Mouse (Mus musculus): ENCODE data around the gene Serinc4. TPM values are rescaled to one million over a fixed set of nuclear protein-coding genes. Genes with fewer than 3 reads are reported as not detected.

The Serinc4 gene
- polyA plus RNA-seq, 1 experiment from 2014 or later, result 1.3 TPM

DNA sequence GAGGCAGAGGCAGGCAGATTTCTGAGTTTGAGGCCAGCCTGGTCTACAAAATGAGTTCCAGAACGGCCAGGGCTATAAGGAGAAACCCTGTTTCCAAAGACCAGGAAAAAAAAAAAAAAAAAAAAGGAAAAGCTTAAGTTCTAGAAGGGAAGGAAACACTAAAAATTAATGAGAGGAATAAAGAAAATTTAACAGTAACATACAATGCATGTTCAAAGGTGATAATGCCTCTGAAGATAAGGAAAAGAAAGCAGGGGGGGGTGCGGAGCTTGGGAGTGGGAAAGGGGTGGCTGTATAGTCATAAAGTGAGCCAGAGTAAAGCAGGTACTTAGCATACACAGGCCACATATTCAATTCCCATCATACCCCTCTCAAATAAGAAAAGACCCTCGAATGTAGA is 11.5 kb downstream of the Serinc4 start:
- peaks cover 11% of the 10 kb centered on the region; the same call in 1 of the 2 replicates for H3K27me3 ChIP-seq
- ATAC-seq (replicated peaks), result no peak
- 83% methylated on average over 3 of the region's 3 CpGs for WGBS
- H3K36me3 ChIP-seq, result 0 out of 2 replicates have a peak, but pooled peaks cover under 1% of the 10 kb centered on the region
- H3K27ac ChIP-seq (replicated peaks), result no peak overlapping the region
- H3K9ac ChIP-seq (replicated peaks), result no peak overlapping the region
- H3K9me3 ChIP-seq, result no peaks in the 10 kb centered on the region
- no peak overlapping the region for H3K4me2 ChIP-seq (replicated peaks)
- H3K4me1 ChIP-seq, result peaks cover 24% of the 10 kb centered on the region
- no peak overlapping the region for H3K4me3 ChIP-seq

DNA sequence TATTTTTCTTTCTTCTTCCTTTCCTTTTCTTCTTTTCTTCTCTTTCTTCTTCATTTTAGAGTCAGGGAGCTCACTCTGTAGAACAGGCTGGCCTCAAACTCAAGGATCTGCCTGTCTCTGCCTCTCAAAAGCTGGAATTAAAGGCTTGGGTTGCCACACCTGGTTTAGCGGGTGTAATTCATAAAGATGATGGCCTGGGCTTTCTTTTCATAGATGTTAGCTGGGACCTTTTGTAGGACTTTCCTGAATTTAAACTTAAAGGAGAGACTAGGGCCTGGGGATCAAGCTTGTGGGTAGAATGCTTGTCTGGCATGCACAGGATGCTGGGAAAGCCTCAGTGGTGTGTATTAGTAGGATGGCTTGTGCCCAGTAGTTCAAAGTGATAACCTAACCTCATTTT is 12.4 kb downstream of the Serinc4 start, which contains the start of gene Ell3:
Gene Ell3 (minus strand): TSS at position 101 of the 400 bp plus-strand sequence.
- H3K27ac ChIP-seq (replicated peaks), result no peak within 1 kb of the TSS
- WGBS, result 86% methylated on average over 1 of the region's 1 CpGs
- ATAC-seq (replicated peaks), result no peak
- peaks cover 11% of the 10 kb centered on the region; the same call in 1 of the 2 replicates for H3K27me3 ChIP-seq
- H3K4me3 ChIP-seq, result peak within 1 kb of the TSS; percentile 30
- H3K4me2 ChIP-seq (replicated peaks), result peak within 1 kb of the TSS; percentile 50; the same call in 1 of the 2 replicates
- peaks cover 22% of the 10 kb centered on the region for H3K4me1 ChIP-seq
- no peak within 1 kb of the TSS for H3K9ac ChIP-seq (replicated peaks)
- H3K36me3 ChIP-seq, result peaks cover 10% of the 10 kb centered on the region
- no peaks in the 10 kb centered on the region for H3K9me3 ChIP-seq

DNA sequence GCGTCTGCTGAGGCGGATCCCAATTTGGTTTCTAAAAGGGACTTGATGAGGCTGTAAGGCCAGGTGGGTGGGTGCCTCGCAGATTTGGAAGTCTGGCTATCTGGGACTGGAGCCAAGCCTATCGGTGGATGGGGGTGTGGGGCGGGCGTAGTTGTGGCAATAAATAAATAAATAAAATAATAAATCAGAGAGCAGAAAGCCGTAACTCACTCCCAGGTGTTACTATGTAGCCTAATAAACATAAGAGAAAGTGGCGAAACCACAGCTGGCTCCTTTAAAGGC is 13.6 kb downstream of the Serinc4 start:
- H3K4me3 ChIP-seq, result peak overlapping the region; percentile 30
- peaks cover 22% of the 10 kb centered on the region for H3K36me3 ChIP-seq
- H3K27ac ChIP-seq (replicated peaks), result no peak overlapping the region
- no peaks in the 10 kb centered on the region for H3K9me3 ChIP-seq
- H3K4me2 ChIP-seq (replicated peaks), result peak overlapping the region; percentile 50
- ATAC-seq (replicated peaks), result no peak
- peaks cover 11% of the 10 kb centered on the region; the same call in 1 of the 2 replicates for H3K27me3 ChIP-seq
- peaks cover 15% of the 10 kb centered on the region for H3K4me1 ChIP-seq
- 11% methylated on average over 8 of the region's 8 CpGs for WGBS
- H3K9ac ChIP-seq (replicated peaks), result peak overlapping the region; percentile 28; the same call in 1 of the 2 replicates

DNA sequence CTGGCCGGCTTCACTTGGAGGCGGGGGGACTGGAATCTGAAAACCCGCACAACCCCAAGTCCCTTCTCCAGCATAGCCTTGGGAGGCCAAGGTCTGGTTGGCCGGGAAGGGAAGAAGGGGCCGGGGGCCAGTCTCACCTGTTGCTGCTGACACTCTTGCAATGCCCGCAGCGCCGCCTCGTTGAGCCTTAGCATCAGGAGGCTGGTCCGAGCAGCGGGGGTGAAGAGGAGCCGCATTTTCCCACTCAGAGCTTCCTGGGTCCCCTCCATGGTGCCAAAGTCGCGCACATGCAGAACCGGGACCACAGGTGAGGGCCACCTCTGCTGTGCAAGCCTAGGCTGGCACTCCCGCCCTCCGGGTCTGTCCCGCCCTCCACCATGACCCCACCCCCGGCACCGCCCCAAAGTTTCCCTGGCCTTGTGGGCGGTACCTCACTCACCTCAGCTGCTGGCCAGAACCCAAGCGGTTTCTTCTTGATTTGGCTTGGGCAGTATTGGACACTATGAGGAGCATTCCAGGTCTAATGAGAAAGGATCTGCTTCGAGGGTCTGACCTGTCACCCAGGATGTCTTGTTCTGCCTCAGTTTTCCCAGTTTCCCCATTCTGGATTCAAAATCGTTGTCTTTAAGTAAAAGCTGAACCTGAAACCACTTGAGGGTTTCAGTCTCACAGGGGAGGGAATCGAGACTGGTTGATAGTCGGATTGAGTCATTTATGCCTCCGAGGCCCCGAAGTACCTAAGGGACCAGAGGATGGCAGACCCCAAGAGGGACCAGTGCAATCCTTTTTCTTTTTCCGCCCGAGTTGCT is 14.1 kb downstream of the Serinc4 start:
- WGBS, result 3% methylated on average over 30 of the region's 30 CpGs
- H3K9me3 ChIP-seq, result no peaks in the 10 kb centered on the region
- H3K4me3 ChIP-seq, result peak overlapping the region; percentile 30
- no peak overlapping the region for H3K27ac ChIP-seq (replicated peaks)
- peaks cover 11% of the 10 kb centered on the region; the same call in 1 of the 2 replicates for H3K27me3 ChIP-seq
- peak overlapping the region; percentile 28; the same call in 1 of the 2 replicates for H3K9ac ChIP-seq (replicated peaks)
- peak overlapping the region; percentile 50 for H3K4me2 ChIP-seq (replicated peaks)
- H3K36me3 ChIP-seq, result peaks cover 27% of the 10 kb centered on the region
- peak; percentile 53; the same call in 1 of the 2 replicates for ATAC-seq (replicated peaks)
- peaks cover 15% of the 10 kb centered on the region for H3K4me1 ChIP-seq

DNA sequence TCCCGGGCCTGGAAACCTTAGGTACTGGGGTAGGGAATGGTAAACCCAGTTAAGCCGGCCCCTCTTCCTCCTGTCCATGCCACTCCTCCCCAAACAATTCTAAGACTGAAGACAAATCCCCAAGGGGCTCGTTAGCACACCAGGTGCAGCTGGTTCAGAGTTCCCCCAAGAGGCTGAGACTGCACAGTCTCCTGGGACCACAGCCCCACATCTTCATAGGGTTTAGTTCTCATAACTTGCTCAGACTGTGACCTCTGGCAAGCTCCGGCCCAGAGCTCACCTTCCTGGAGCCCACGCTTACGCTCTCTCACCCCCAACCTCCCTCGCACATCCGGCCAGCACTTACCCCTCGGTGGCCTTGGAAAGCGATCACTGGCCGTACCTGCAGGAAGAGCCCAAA is 14.8 kb downstream of the Serinc4 start:
- peaks cover 11% of the 10 kb centered on the region; the same call in 1 of the 2 replicates for H3K27me3 ChIP-seq
- no peak overlapping the region for H3K9ac ChIP-seq (replicated peaks)
- H3K9me3 ChIP-seq, result no peaks in the 10 kb centered on the region
- 6% methylated on average over 11 of the region's 11 CpGs for WGBS
- no peak for ATAC-seq (replicated peaks)
- peak overlapping the region; percentile 30; the same call in 1 of the 2 replicates for H3K4me3 ChIP-seq
- peak overlapping the region; percentile 50 for H3K4me2 ChIP-seq (replicated peaks)
- H3K4me1 ChIP-seq, result peaks cover 15% of the 10 kb centered on the region
- no peak overlapping the region for H3K27ac ChIP-seq (replicated peaks)
- H3K36me3 ChIP-seq, result peaks cover 34% of the 10 kb centered on the region

DNA sequence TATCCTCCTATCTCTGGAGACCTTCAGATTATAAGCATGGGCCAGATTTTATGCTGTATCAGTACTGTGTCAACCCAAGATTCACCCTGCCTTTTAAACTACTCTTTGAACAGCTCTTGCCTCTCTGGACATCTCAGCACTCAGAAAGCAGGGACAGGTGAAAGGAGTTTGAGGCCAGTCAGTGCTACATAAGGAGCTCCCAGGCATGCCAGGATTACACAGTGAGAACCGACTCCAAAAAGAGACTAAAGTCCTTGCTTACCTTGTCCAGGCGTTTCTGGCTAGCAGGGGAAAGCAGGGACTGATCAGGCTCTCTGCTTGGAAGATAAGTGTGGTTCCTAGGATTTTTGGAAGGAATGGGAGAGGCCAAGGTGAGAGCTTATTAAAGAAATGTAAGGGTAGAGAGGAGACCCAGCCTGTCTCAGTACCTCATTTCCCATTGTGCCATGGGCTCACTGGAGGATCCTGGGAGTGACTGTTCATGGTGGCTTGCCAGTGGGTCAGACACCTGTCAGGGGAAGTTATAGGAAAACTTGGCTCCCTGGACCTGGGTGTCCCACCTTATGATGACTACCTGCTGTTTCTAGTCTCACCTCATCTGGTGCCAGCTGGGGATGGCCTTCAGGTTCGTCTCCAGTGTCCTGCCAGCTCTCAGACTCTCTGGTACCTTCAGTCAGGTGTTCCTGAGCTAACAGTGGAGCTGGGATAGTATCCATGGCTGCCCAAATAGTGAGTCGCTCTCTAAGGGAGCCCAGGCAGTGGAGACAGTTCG is 15.6 kb downstream of the Serinc4 start:
- H3K4me3 ChIP-seq, result no peak overlapping the region
- no peak overlapping the region for H3K4me2 ChIP-seq (replicated peaks)
- H3K9ac ChIP-seq (replicated peaks), result no peak overlapping the region
- no peak overlapping the region for H3K27ac ChIP-seq (replicated peaks)
- peaks cover 11% of the 10 kb centered on the region; the same call in 1 of the 2 replicates for H3K27me3 ChIP-seq
- H3K9me3 ChIP-seq, result no peaks in the 10 kb centered on the region
- 60% methylated on average over 5 of the region's 5 CpGs for WGBS
- ATAC-seq (replicated peaks), result no peak
- peaks cover 39% of the 10 kb centered on the region for H3K36me3 ChIP-seq
- peaks cover 15% of the 10 kb centered on the region for H3K4me1 ChIP-seq

DNA sequence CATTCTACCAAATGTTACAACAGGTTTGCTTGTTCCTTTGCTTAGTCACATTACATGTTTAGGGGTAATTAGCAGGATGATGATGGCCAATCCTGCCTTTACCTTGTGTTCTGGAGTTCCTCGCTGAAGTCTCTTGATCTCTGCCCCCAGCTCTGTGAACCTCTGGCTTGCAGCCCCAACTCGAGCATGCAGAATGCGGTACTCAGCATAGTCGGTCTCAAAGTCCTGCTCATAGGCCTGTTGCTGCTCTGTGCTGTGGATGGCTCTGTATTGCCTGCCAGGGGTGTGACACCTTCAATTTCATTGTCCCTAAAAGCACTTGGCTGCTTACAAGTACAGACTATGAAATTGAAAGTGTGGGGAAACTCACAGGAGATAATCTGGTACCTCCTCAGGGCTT is 16.8 kb downstream of the Serinc4 start:
- Histone ChIP-seq H3K4me1 (peaks cover 15% of the 10 kb centered on the region), H3K9ac (replicated peaks) (no peak overlapping the region), H3K36me3 (peaks cover 51% of the 10 kb centered on the region), H3K27ac (replicated peaks) (no peak overlapping the region), H3K4me2 (replicated peaks) (no peak overlapping the region), H3K9me3 (no peaks in the 10 kb centered on the region), H3K27me3 (peaks cover 11% of the 10 kb centered on the region; the same call in 1 of the 2 replicates), H3K4me3 (no peak overlapping the region)
- no peak for ATAC-seq (replicated peaks)
- 76% methylated on average over 4 of the region's 4 CpGs for WGBS

DNA sequence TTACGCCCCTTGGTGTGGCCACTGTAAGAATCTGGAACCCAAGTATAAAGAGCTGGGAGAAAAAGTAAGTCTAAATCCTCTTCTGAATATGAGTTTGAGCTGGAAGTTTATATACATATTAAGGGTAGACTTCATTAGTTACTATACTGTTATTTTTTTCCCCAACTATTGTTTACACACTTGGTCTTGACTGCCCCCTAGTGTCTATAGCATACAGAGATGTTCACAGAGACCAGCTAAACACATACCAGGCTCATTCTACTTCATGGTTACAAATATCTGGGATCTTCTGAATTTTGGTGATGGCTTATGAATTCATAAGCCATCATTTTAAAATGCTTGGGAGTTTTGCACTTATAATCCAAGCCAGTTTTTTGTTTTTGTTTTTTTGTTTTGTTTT is 21.7 kb downstream of the Serinc4 start:
- no peaks in the 10 kb centered on the region for H3K4me1 ChIP-seq
- H3K27ac ChIP-seq (replicated peaks), result no peak overlapping the region
- no peak overlapping the region for H3K9ac ChIP-seq (replicated peaks)
- no peak overlapping the region for H3K4me3 ChIP-seq
- no peak overlapping the region for H3K4me2 ChIP-seq (replicated peaks)
- H3K9me3 ChIP-seq, result no peaks in the 10 kb centered on the region
- no peak for ATAC-seq (replicated peaks)
- WGBS, result 97% methylated on average over 1 of the region's 1 CpGs
- H3K36me3 ChIP-seq, result peaks cover 95% of the 10 kb centered on the region
- no peaks in the 10 kb centered on the region for H3K27me3 ChIP-seq

DNA sequence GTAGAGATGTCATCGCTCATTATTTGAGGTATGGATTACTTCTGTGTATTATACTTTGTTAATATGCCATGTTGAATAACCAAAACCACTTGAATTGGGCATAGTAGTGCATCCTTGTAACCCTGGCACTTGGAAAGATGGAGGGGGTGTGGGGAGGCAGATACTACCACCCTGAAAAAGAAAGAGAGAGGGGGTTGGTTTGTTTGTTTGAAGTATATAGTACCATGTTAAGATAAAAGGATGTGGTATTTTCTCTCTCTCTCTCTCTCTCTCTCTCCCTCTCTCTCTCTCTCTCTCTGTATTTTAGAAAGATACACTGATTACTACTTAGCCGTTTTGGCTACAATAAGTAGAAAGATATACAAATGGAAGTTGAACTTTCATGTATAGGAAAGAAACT is 30.7 kb downstream of the Serinc4 start:
- Histone ChIP-seq H3K4me1 (no peaks in the 10 kb centered on the region), H3K27ac (replicated peaks) (no peak overlapping the region), H3K4me2 (replicated peaks) (no peak overlapping the region), H3K36me3 (peaks cover 89% of the 10 kb centered on the region), H3K27me3 (no peaks in the 10 kb centered on the region), H3K9ac (replicated peaks) (no peak overlapping the region), H3K9me3 (no peaks in the 10 kb centered on the region), H3K4me3 (no peak overlapping the region)
- no peak for ATAC-seq (replicated peaks)
- WGBS, result 93% methylated on average over 2 of the region's 2 CpGs

DNA sequence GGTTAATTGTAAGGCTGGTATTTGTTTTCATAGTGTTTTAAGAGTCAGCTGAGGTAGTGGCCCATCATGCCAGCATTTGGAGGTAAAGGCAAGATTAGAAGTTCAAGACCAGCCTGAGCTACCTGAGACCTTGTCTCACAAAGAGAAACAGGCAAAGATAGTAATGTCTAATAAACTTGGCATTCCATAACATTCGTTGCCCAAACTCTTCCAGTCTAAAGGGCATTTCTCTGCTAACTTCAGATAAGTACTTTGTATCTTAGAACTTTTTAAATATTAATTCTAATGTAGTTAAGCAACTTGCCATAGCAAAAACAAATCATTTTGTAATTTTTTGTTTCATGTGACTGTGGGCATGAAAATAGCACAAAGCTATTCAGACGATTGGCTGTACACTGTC is 33.4 kb downstream of the Serinc4 start:
- Histone ChIP-seq H3K4me3 (no peak overlapping the region), H3K36me3 (peaks cover 74% of the 10 kb centered on the region)

DNA sequence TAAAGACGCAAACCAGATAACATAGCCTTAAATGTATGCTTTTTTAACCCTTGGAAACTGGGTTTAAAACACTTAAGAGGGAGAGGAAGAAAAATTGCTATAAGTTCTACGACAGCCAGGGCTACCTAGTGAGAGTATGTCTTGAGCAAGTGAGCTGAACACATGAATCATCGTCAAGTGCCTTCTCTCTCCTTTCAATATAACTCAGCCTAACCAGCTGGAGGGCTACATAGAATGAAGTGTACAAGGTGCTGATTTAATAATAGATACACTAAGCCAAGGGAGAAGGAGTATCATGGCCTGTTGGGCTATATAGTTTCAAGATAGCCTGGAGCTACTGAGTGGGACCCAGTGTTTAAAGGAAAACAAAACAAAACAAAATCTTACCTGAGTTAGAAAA is 38.1 kb downstream of the Serinc4 start:
- Histone ChIP-seq H3K36me3 (peaks cover 36% of the 10 kb centered on the region), H3K9ac (replicated peaks) (no peak overlapping the region), H3K4me1 (peaks cover 23% of the 10 kb centered on the region), H3K4me3 (no peak overlapping the region), H3K9me3 (no peaks in the 10 kb centered on the region), H3K27ac (replicated peaks) (no peak overlapping the region), H3K4me2 (replicated peaks) (no peak overlapping the region), H3K27me3 (no peaks in the 10 kb centered on the region)
- ATAC-seq (replicated peaks), result no peak
- WGBS, result 93% methylated on average over 3 of the region's 3 CpGs

More for the DNA sequence above, 33.4 kb downstream of the Serinc4 start:
- Histone ChIP-seq H3K27ac (replicated peaks) (no peak overlapping the region), H3K9ac (replicated peaks) (no peak overlapping the region), H3K27me3 (no peaks in the 10 kb centered on the region), H3K9me3 (no peaks in the 10 kb centered on the region), H3K4me1 (no peaks in the 10 kb centered on the region), H3K4me2 (replicated peaks) (no peak overlapping the region)
- 96% methylated on average over 2 of the region's 2 CpGs for WGBS
- no peak for ATAC-seq (replicated peaks)

DNA sequence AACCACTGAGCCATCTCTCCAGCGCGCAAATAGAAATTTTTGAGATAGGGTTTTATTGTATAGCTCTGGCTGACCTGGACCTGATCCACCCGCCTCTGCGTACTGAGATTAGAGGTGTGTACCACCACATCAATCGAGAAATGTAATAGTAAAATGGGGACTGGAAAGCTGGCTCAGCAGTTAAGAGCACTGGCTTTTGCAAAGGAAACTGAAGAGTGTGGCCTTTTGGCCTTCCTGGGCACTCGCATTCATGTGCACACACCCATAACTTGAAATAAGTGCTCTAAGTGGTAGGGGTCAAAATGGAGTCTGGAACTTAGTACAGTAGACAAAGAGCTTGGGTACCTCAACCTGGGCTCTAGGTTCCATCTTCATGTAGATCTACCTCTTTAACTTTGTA is 40.2 kb downstream of the Serinc4 start:
- Histone ChIP-seq H3K9me3 (no peaks in the 10 kb centered on the region), H3K4me3 (no peak overlapping the region), H3K9ac (replicated peaks) (no peak overlapping the region), H3K36me3 (peaks cover 18% of the 10 kb centered on the region), H3K4me2 (replicated peaks) (0 out of 2 replicates have a peak overlapping the region, but pooled peaks have one; percentile 1), H3K27ac (replicated peaks) (no peak overlapping the region), H3K4me1 (peaks cover 31% of the 10 kb centered on the region), H3K27me3 (no peaks in the 10 kb centered on the region)
- no peak for ATAC-seq (replicated peaks)
- WGBS, result 95% methylated on average over 6 of the region's 6 CpGs
